Mouse (Mus musculus) thymus, adult 2 months (tissue): ENCODE results near the gene Shc2.

Source experiments
- CTCF ChIP-seq: fragments of 200-500 bp; IDR thresholded peaks from 2 replicates; pipeline ENCODE4 v1.5.1; 2012; ENCODE audit warnings: mild to moderate bottlenecking, control low read depth, low read length, moderate library complexity, borderline replicate concordance; ENCODE audit not compliant: control insufficient read depth, poor library complexity, insufficient read depth; ENCODE audit errors: extremely low read depth
- POLR2A ChIP-seq: fragments of 200-500 bp; IDR thresholded peaks from 2 replicates; pipeline ENCODE4 v1.6.1; 2012; ENCODE audit warnings: mild to moderate bottlenecking, low read length, control low read depth, moderate library complexity; ENCODE audit not compliant: control insufficient read depth, poor library complexity, insufficient read depth; ENCODE audit errors: extremely low read depth

GRCm38 (mm10) chr10:79590702-79591101, 47.0 kb downstream of the Shc2 start:
- TF ChIP-seq CTCF, result no peak
- no peak for TF ChIP-seq POLR2A
